Mouse (Mus musculus) frontal cortex, postnatal 36 days (tissue): ENCODE measurements around the gene Ccdc78.
"Not testable (repeated sequence)": the region's sequence is repeated elsewhere in the genome, so short reads cannot be mapped to it uniquely, and the experiment has no call there.

ENCODE experiments used
- DNase-seq, 2 experiments: peaks; one replicate each; pipeline ENCODE4 v3.0.0; 2022; ENCODE audit warnings: low spot score in 2 of 2

Gene Ccdc78

DNA sequence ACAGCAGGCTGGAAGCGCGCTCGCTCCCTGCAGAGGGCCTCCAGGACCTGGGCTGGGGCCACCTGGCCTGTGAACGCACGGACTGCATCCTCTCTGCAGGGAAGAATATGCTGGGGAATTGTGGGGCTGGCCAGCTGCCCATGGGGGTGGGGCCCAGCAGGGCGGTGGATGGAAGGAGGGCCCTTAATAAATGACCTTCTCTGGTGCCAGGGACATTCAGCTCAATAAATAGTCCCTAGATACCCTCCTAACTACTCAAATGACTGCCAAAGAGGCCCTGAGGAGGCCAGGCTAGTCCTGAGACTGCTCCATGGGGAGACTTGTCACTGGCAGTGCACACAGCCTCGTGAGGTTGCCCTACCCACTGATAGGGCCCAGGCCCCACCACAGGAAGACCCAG, 3.3 kb upstream of the Ccdc78 start:
- DNase-seq: no peak

- no peak for DNase-seq
These were observed 2.4 kb upstream of the Ccdc78 start for GRCm38 (mm10) chr17:25783861-25784574.

- peak; percentile 98 for DNase-seq
These were observed 1.1 kb upstream of the Ccdc78 start, which contains the start of gene Haghl for GRCm38 (mm10) chr17:25785281-25785745. TSS of gene Haghl (minus strand) at chr17:25785673.

GRCm38 (mm10) chr17:25786781-25787504, 563 bp downstream of the Ccdc78 start:
- no peak for DNase-seq

- no peak for DNase-seq
These were observed 5.0 kb downstream of the Ccdc78 start for GRCm38 (mm10) chr17:25791320-25791842.

GRCm38 (mm10) chr17:25791843-25792527, 5.6 kb downstream of the Ccdc78 start:
- DNase-seq: peak; percentile 87 to 88

DNA sequence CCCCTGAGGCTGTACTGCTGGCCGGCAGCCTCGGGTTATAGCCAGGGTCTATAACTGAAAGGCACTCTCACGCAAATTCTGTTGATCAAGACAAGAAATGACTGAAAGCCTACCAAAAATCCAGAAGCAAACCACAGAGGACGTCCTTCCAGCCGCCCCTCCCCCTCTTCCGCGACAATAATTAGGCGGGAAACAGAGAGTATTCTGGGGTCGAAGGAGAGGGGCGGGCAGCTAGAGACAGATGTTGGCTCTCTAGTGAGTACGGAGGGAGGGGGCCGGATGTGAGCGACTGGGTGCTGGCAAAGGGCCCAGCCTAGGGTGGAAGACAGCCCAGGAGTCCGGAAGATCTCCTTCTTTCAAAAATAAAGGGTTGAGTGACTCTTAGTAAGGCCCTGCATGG, 6.2 kb downstream of the Ccdc78 start, which contains the start of gene Fam173a:
Gene Fam173a (minus strand): TSS at position 287 of the 400 bp plus-strand sequence.
- peak in 1 of 2 experiments; percentile 73 for DNase-seq

DNA sequence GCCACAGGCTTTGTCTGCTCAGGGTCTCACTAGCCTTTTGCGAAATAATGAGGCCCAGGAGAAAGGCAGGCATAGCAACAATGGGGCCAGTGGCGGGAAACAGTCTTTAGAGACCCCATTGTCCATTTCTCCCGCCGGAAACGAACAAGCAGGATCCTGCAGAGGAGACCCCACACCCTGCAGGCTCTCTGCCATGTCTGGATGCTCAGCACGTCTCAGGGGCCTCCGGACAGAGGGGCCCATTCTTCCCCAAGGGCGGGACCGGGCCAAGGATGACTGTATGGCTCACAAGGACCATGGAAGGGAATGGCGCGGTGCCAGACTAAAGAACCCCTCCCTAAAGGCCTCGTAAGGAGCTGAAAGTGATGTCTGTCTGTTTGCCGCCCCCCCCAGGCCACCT, 7.8 kb downstream of the Ccdc78 start:
- DNase-seq: no peak

DNA sequence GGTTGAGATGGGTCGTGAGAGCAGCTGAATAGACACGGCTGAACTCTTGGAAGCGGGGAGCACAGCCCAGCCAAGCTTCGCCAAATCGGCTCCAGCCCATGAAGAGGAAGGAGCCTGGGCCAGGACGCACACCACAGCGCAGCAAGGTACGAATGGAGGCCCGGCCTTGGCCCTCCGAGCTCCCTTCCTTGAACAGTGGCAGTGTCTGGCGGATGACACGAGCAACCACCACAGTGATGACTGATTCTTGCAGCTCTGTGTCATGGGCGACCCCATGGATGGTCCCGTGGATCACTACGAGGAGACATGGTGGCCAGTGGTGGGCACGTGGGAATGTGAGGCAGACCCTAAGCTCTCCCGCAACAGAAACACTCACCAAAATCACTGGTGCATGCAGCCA, 8.6 kb downstream of the Ccdc78 start:
- no peak for DNase-seq

- DNase-seq: peak in 1 of 2 experiments; percentile 63
These were observed 9.3 kb downstream of the Ccdc78 start, which contains the start of gene AC134908.4 for GRCm38 (mm10) chr17:25795609-25796092. TSS of gene AC134908.4 (minus strand) at chr17:25795659.

- no peak for DNase-seq
These were observed 9.9 kb downstream of the Ccdc78 start for GRCm38 (mm10) chr17:25796211-25796771.

DNA sequence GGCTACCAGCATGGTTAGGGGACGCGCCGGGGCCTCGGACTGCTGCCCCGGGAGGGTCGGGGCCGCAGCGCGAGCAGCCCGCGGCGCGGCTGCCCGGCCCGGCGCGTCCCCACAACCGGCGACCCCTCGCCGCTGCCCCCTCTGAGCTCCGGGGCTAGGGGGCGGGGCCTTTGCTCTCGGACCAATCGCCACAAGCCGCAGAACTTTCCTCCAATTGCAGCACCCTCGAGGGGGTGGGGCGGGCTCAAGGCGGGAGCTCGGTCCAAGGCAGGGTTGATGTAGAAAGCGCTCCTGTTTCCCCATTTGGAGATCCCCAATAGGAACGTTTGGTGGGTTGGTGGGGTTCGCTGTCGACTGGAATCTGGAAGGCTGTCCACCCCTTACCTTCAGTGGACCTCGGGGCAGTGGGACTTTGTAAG, 10.6 kb downstream of the Ccdc78 start, which contains the start of gene Metrn:
Gene Metrn (minus strand): TSS at position 186 of the 419 bp plus-strand sequence.
- peak in 1 of 2 experiments; percentile 67 for DNase-seq

DNA sequence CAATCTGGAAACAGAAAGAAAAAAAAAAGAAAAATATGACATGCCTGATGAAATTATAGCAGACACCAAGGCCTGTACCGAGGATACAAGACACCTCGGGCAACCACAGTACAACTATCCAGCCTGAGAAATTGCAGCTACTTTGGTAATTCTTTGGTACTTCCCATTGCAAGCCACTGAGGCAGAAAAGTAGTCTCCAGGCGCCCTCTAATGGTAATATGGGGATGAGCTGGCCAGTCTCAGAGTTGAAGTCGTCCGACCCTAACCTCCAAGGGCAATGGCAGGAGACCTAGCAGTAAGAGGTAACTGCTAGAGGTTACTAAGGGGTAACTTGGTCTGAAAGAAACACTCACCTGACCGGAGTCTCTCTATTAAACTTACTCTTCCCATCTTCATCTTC, 14.6 kb downstream of the Ccdc78 start:
- peak in 1 of 2 experiments; percentile 84 for DNase-seq

- peak; percentile 79 to 88 for DNase-seq
These were observed 16.6 kb downstream of the Ccdc78 start for GRCm38 (mm10) chr17:25802825-25803517.

DNA sequence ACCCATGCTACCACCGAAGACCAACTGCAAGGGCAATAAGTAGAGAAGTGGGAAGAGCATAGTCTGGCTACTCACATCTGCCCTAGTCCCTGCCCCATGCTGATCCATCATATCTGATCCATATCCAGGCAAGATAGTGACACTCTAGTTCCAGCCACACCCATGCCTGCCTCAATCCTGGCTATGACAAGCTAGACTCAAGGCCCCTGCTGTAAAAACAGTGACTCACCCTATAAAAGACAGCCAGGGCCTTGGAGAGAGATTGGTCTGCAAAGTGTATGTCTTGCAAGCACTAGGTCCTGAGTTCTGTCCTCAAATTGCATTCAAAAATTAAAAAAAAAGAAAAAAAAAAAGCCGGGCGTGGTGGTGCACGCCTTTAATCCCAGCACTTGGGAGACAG, 20.1 kb downstream of the Ccdc78 start:
- no peak for DNase-seq

GRCm38 (mm10) chr17:25807452-25807851, 21.1 kb downstream of the Ccdc78 start:
- DNase-seq: not testable (repeated sequence)

DNA sequence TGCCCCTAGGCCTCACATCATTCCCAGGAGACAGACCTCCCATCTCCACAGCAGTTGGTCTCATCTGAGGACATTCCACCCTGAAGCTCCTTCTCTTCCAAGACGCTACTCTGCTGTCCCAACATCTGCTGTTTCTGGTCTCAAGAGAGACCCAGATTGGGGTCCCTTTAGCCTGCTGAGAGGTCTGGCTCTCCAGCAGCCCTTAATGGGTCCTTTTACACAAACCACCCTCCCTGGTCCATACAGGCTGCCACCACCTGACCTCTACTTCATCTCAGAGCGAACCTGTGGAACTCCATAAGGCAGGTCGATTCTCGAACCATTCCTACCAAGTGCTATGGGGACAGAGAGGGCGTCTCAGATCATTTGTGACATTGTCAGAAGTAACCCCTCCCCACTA, 21.6 kb downstream of the Ccdc78 start:
- no peak for DNase-seq

DNA sequence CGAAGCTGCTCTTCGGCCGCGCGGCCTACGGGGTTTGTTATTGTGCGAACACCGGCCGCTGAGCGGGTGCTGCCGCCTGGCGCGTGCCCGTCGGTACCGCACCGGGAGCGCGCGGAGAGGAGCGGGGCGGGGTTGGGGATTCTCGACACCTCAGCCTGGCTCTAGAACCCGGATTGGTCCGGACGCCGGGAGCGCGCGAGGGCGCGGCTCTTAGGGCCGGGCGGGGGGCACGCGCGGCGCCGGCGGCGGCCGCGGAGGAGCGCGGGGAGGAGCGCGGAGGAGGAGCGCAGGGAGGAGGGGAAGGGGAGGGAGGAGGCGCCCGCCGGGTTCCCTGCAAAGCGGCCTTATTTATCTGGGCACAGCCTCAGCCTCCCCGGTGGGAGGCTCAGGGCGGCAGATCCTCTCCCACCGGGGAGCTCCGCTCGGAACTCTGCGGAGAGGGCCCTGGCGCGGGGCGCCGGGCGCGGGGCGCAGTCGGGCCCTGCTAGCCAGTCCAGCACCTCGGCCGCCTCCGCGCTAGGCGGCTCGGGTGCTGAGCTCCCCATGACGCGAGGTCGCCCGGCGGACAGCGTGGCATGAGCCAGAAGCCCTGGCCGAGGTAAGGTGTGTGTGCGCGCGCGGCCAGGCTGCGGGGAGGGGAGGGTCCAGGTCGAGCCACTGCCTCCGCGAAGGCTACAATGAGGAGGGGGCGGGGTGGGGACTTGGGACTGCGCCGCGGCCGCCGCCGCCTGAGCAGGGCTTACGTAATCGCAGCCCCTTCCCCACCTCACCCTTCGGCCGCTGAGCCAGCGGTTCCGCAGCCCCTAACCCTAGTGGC, 22.6 kb downstream of the Ccdc78 start, which contains the start of gene Fbxl16:
Gene Fbxl16 (plus strand): TSS at position 297 of the 817 bp plus-strand sequence.
- DNase-seq: peak; percentile 90 to 92

GRCm38 (mm10) chr17:25809606-25810340, 23.4 kb downstream of the Ccdc78 start:
- DNase-seq: peak; percentile 45 to 53
